Mouse (Mus musculus): ENCODE measurements at regions not wholly inside any gene's neighbourhood (a gene's known extent, or its start where the extent isn't known, plus 50 kb on each side); places are given as distances from the start of the nearest gene placed in this dataset.
"Not testable (repeated sequence)": the region's sequence is repeated elsewhere in the genome, so short reads cannot be mapped to it uniquely, and the experiment has no call there.

GRCm38 (mm10) chr8:24376846-24377245, 348.8 kb downstream of the Adam3 start:
- not testable (repeated sequence) for TF ChIP-seq CTCF, EP300 (IDR thresholded peaks at IDR 0.05)
